Mouse (Mus musculus) 3134 (cell line): ENCODE measurements around the gene Map6.

Source experiments
- DNase-seq: peaks from one replicate; pipeline ENCODE4 v3.0.0-alpha.2; 2011; ENCODE audit warnings: low spot score; ENCODE audit not compliant: insufficient read length; ENCODE audit errors: extremely low read depth

The Map6 gene

DNA sequence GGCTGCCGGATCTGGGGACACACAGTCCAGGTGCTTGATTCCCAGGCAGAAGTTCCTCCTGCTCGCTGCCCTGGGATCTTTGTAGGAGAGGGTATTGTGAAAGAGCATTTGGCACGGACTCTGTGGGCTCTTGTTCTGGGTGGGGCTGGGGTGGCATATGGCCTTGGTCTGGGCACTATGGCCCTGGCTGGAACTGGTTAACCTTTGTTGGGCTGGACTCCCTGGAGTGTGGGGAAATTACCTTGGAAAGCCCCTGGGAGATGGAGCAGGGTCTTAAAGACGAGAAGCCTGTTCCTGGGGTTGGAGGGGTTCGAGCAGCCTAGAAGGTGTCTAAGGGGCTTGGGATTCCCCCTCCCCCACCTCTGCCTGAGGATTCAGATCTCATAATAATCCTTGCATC is 116.0 kb downstream of the Map6 start:
- no peak for DNase-seq

DNA sequence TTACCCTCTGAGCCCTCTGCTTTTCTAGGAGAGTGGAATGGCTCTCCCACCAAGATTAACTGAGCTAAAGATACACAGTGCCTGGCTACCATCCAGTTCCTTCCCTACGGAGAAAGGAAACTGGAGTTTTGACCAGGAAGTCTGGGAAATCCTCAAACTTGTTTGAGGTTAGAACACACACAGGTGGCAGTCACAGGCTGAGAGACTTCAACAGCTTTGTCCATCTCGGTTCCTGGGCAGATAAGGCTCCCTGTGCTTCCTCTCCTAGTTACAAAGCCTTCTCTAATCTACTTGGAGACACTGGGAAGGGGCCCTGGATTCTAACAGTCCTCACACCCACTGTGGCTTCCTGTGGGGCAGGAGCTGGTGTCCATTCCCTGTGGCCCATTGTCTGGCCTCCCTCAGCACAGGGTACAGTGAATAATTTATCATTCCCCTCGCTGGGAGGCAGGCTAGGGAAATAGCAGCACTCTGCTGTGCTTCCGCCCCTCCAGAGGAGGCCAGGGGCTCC is 116.9 kb downstream of the Map6 start:
- DNase-seq = no peak

DNA sequence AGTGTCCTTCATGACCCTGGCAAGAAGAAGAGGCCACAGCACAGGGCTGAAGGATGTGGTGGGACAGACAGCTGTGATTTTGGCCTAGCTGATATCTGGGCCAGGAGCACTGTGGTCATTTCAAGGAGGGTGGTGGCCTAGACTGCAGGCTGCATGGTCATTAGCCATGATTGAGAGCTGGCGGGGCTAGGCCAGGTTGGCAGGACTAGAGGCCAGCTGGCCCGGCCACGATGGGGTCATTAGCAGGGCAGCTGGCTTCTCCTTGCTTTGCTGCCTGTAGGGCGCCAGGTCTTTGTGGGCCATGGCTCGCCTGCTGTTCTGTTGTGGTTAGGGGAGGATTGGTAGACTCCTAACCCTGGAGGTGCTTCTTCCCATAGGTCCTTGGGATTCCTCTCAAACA is 118.8 kb downstream of the Map6 start:
- peak; percentile 74 for DNase-seq
